8 mouse cellular contexts compared by ENCODE assay signal in the genomic region with DNA sequence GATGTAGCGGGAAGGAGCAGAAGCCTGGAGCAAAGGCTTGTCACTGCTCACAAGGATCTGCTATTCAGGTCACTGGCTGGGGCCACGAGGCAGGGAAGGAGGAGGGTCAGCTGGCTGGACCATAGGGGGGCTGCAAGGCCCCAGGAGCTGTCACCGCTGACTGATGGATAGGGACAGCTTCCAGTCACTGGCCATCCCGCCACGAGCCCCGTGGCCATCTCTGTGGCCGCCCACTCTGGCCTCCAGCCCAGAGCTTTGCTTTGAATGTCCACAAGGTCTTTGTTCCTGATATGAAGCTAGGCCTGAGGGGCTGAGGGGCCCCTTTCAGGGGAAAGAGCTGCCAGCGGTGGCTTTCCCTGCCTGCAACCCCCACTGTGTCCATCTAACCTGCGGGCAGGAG.
A peak's percentile ranks its signal among the peaks of the same experiment; 100 is the strongest.
DNase-seq lines count a peak whose midpoint lies in the region; ATAC-seq and TF ChIP-seq lines count a peak whose summit lies in the region.

No protein-coding gene starts in this region.

- 0 out of 2 replicates have a peak overlapping the region, but pooled peaks have one; percentile 13 for H3K9ac ChIP-seq in lung, embryonic 14.5 days
- no peak overlapping the region for H3K9ac ChIP-seq in lung, postnatal 0 days (replicated peaks; ENCODE audit: low read depth)
- H3K9ac ChIP-seq in neural tube, embryonic 13.5 days = no peak overlapping the region

- H3K4me2 ChIP-seq in lung, embryonic 14.5 days = no peak overlapping the region
- no peak overlapping the region for H3K4me2 ChIP-seq in lung, postnatal 0 days (replicated peaks; ENCODE audit: low read depth, low read length)
- H3K4me2 ChIP-seq in neural tube, embryonic 13.5 days = no peak overlapping the region

- no peak overlapping the region for H3K4me3 ChIP-seq in lung, embryonic 14.5 days (ENCODE audit: low read depth, low read length)
- H3K4me3 ChIP-seq in lung, postnatal 0 days (ENCODE audit: low read depth, low read length) = no peak overlapping the region
- peak overlapping the region; percentile 12 for H3K4me3 ChIP-seq in hindbrain, embryonic 10.5 days
- no peak overlapping the region for H3K4me3 ChIP-seq in neural tube, embryonic 13.5 days

- 11% methylated on average over 9 of the region's 9 CpGs for whole genome bisulfite sequencing in lung, embryonic 14.5 days
- WGBS in lung, postnatal 0 days = 33% methylated on average over 9 of the region's 9 CpGs
- 4% methylated on average over 9 of the region's 9 CpGs for WGBS in hindbrain, embryonic 10.5 days
- WGBS in neural tube, embryonic 13.5 days = 9% methylated on average over 9 of the region's 9 CpGs

- peaks cover 3% of the 10 kb centered on the region; the same call in 1 of the 2 replicates for H3K27me3 ChIP-seq in lung, embryonic 14.5 days (ENCODE audit: insufficient read depth, low read length)
- no peaks in the 10 kb centered on the region for H3K27me3 ChIP-seq in lung, postnatal 0 days (replicated peaks; ENCODE audit: insufficient read depth, low read length)
- H3K27me3 ChIP-seq in hindbrain, embryonic 10.5 days (ENCODE audit: insufficient read depth, poor library complexity, severe bottlenecking) = peaks cover 64% of the 10 kb centered on the region
- H3K27me3 ChIP-seq in neural tube, embryonic 13.5 days = peaks cover 37% of the 10 kb centered on the region

- TF ChIP-seq EP300 in lung, postnatal 0 days (IDR thresholded peaks at IDR 0.05) = no peak

- H3K9me3 ChIP-seq in lung, embryonic 14.5 days (ENCODE audit: low read depth, low read length) = no peaks in the 10 kb centered on the region
- H3K9me3 ChIP-seq in lung, postnatal 0 days (ENCODE audit: low read length) = no peaks in the 10 kb centered on the region
- no peaks in the 10 kb centered on the region for H3K9me3 ChIP-seq in hindbrain, embryonic 10.5 days
- no peaks in the 10 kb centered on the region for H3K9me3 ChIP-seq in neural tube, embryonic 13.5 days

- H3K27ac ChIP-seq in lung, embryonic 14.5 days (ENCODE audit: low read depth) = peak overlapping the region; percentile 18; the same call in 1 of the 2 replicates
- no peak overlapping the region for H3K27ac ChIP-seq in lung, postnatal 0 days (ENCODE audit: low read length)
- H3K27ac ChIP-seq in hindbrain, embryonic 10.5 days = peak overlapping the region; percentile 91
- 0 out of 2 replicates have a peak overlapping the region, but pooled peaks have one; percentile 10 for H3K27ac ChIP-seq in neural tube, embryonic 13.5 days (replicated peaks)

- peak; percentile 72 for ATAC-seq in lung, embryonic 14.5 days (ENCODE audit: insufficient read depth)
- ATAC-seq in lung, postnatal 0 days = no peak
- ATAC-seq in neural tube, embryonic 13.5 days (ENCODE audit: low read depth) = peak; percentile 38
- ATAC-seq in erythroid progenitor cell, adult 5-6 weeks (replicated peaks; ENCODE audit: low FRiP score, poor library complexity, severe bottlenecking) = no peak
- ATAC-seq in megakaryocyte progenitor cell, adult 5-6 weeks (replicated peaks; ENCODE audit: poor library complexity) = no peak

- no peak for TF ChIP-seq CTCF in lung, embryonic 14.5 days (IDR thresholded peaks at IDR 0.05; ENCODE audit: low read depth)
- no peak for TF ChIP-seq CTCF in lung, postnatal 0 days (IDR thresholded peaks at IDR 0.05)

- H3K36me3 ChIP-seq in lung, embryonic 14.5 days (ENCODE audit: insufficient read depth) = no peaks in the 10 kb centered on the region
- no peaks in the 10 kb centered on the region for H3K36me3 ChIP-seq in lung, postnatal 0 days (ENCODE audit: insufficient read depth, low read length)
- H3K36me3 ChIP-seq in hindbrain, embryonic 10.5 days = no peaks in the 10 kb centered on the region
- H3K36me3 ChIP-seq in neural tube, embryonic 13.5 days = no peaks in the 10 kb centered on the region

- peaks cover 12% of the 10 kb centered on the region for H3K4me1 ChIP-seq in lung, embryonic 14.5 days (ENCODE audit: insufficient read depth)
- H3K4me1 ChIP-seq in lung, postnatal 0 days (ENCODE audit: insufficient read depth, low read depth, low read length) = no peaks in the 10 kb centered on the region; the same call in 1 of the 2 replicates
- peaks cover 75% of the 10 kb centered on the region for H3K4me1 ChIP-seq in hindbrain, embryonic 10.5 days (replicated peaks)
- peaks cover 46% of the 10 kb centered on the region for H3K4me1 ChIP-seq in neural tube, embryonic 13.5 days (replicated peaks)

- DNase-seq in adrenal gland, postnatal 25 days = peak; percentile 15
- DNase-seq in adrenal gland, postnatal 4 days (ENCODE audit: low spot score in 2 of 2) = no peak
- peak; percentile 84 for DNase-seq in lung, embryonic 14.5 days
- no peak for DNase-seq in lung, postnatal 0 days (ENCODE audit: low spot score)
- DNase-seq in hindbrain, embryonic 10.5 days (ENCODE audit: low spot score) = peak; percentile 77

Comparison
In these comparisons a context has a peak if more than half of its experiments do, and no peak if none do; other contexts are left out.
1. DNase-seq: peak in adrenal gland, postnatal 25 days (single experiment), lung, embryonic 14.5 days (single experiment) and hindbrain, embryonic 10.5 days (single experiment); none in adrenal gland, postnatal 4 days (0 of 2) and lung, postnatal 0 days (single experiment).
2. ATAC-seq: peak in lung, embryonic 14.5 days (single experiment) and neural tube, embryonic 13.5 days (single experiment); none in lung, postnatal 0 days (single experiment), erythroid progenitor cell, adult 5-6 weeks (single experiment) and megakaryocyte progenitor cell, adult 5-6 weeks (single experiment).